Mouse (Mus musculus) lung, postnatal 0 days (tissue): Measurements from ENCODE around the gene Hist1h4h.

Experiments
- CTCF ChIP-seq: IDR thresholded peaks from 2 replicates; pipeline ENCODE4 v1.5.1; 2016; ENCODE audit warnings: antibody characterized with exemption, mild to moderate bottlenecking
- EP300 ChIP-seq: IDR thresholded peaks from 2 replicates; pipeline ENCODE4 v1.6.1; 2016; ENCODE audit warnings: antibody characterized with exemption, mild to moderate bottlenecking, control low read depth

DNA sequence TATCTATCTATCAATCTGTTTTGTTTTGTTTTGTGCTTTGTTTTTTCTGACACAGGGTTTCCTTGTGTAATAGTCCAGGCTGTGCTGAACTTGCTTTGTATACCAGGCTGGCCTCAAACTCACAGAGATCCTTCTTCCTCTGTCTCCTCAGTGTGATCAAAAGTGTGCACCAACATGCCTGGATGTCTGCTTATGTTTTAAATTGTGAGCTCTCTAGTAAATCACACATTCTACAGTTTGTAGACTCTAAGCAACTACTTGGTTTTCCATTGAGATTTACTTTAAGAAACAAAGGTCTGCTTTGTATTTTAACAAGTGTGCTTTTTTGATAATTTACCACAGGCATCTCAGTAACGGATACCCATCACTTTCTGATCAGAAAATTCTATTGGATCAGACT lies 47.0 kb downstream of the Hist1h4h start:
- TF ChIP-seq CTCF (no peak), EP300 (no peak)
